Mouse (Mus musculus): ENCODE results near the gene Ddx42. TPM values are rescaled to one million over a fixed set of nuclear protein-coding genes. Genes with fewer than 3 reads are reported as not detected.
A peak's percentile ranks its signal among the peaks of the same experiment; 100 is the strongest.

The Ddx42 gene
- polyA plus RNA-seq, 1 experiment from 2014 or later, result 58.1 TPM

- Histone ChIP-seq H3K9ac (peak overlapping the region; percentile 100), H3K4me3 (replicated peaks) (peak overlapping the region; percentile 83), H3K4me2 (peak overlapping the region; percentile 86), H3K27me3 (replicated peaks) (no peaks in the 10 kb centered on the region), H3K27ac (peak overlapping the region; percentile 94), H3K4me1 (peaks cover 64% of the 10 kb centered on the region), H3K9me3 (no peaks in the 10 kb centered on the region), H3K36me3 (peaks cover 6% of the 10 kb centered on the region)
- WGBS, result under 1% methylated on average over 41 of the region's 41 CpGs
- ATAC-seq (ENCODE audit: insufficient read depth, low FRiP score, low read depth), result peak; percentile 9; the same call in 1 of the 2 replicates
Measured at GRCm38 (mm10) chr11:106271794-106272643, 55.3 kb downstream of the Ddx42 start.

GRCm38 (mm10) chr11:106272644-106273310 is 56.1 kb downstream of the Ddx42 start, which contains the start of gene Smarcd2:
Gene Smarcd2, minus strand, starts transcription at chr11:106272972.
- peak within 1 kb of the TSS; percentile 100 for H3K9ac ChIP-seq
- peak within 1 kb of the TSS; percentile 86 for H3K4me2 ChIP-seq
- no peaks in the 10 kb centered on the region for H3K9me3 ChIP-seq
- peak; percentile 92 for ATAC-seq (ENCODE audit: insufficient read depth, low FRiP score, low read depth)
- H3K4me3 ChIP-seq (replicated peaks), result peak within 1 kb of the TSS; percentile 83
- H3K27ac ChIP-seq, result peak within 1 kb of the TSS; percentile 94
- WGBS, result under 1% methylated on average over 59 of the region's 72 CpGs
- no peaks in the 10 kb centered on the region for H3K27me3 ChIP-seq (replicated peaks)
- peaks cover 56% of the 10 kb centered on the region for H3K4me1 ChIP-seq
- 0 out of 2 replicates have a peak, but pooled peaks cover 4% of the 10 kb centered on the region for H3K36me3 ChIP-seq

- Histone ChIP-seq H3K27me3 (replicated peaks) (no peaks in the 10 kb centered on the region), H3K9ac (peak overlapping the region; percentile 34; the same call in 1 of the 2 replicates), H3K4me2 (peak overlapping the region; percentile 78), H3K4me1 (peaks cover 51% of the 10 kb centered on the region), H3K27ac (peak overlapping the region; percentile 94), H3K9me3 (no peaks in the 10 kb centered on the region), H3K36me3 (0 out of 2 replicates have a peak, but pooled peaks cover 4% of the 10 kb centered on the region), H3K4me3 (replicated peaks) (peak overlapping the region; percentile 83)
- WGBS, result 9% methylated on average over 16 of the region's 16 CpGs
- 0 out of 2 replicates have a peak, but pooled peaks have one; percentile 1 for ATAC-seq (ENCODE audit: insufficient read depth, low FRiP score, low read depth)
Measured at GRCm38 (mm10) chr11:106273311-106273684, 56.6 kb downstream of the Ddx42 start.

- no peak for ATAC-seq (ENCODE audit: insufficient read depth, low FRiP score, low read depth)
- H3K36me3 ChIP-seq, result 0 out of 2 replicates have a peak, but pooled peaks cover 4% of the 10 kb centered on the region
- H3K27ac ChIP-seq, result peak overlapping the region; percentile 94
- peaks cover 46% of the 10 kb centered on the region for H3K4me1 ChIP-seq
- peak overlapping the region; percentile 83 for H3K4me3 ChIP-seq (replicated peaks)
- H3K9me3 ChIP-seq, result no peaks in the 10 kb centered on the region
- H3K9ac ChIP-seq, result no peak overlapping the region
- peak overlapping the region; percentile 78 for H3K4me2 ChIP-seq
- H3K27me3 ChIP-seq (replicated peaks), result no peaks in the 10 kb centered on the region
- 96% methylated on average over 6 of the region's 6 CpGs for WGBS
Measured at GRCm38 (mm10) chr11:106273811-106274210, 57.1 kb downstream of the Ddx42 start.

GRCm38 (mm10) chr11:106274374-106274773 is 57.6 kb downstream of the Ddx42 start:
- Histone ChIP-seq H3K27ac (peak overlapping the region; percentile 94), H3K36me3 (0 out of 2 replicates have a peak, but pooled peaks cover 4% of the 10 kb centered on the region)
- WGBS, result 69% methylated on average over 1 of the region's 1 CpGs

GRCm38 (mm10) chr11:106274971-106275411 is 58.3 kb downstream of the Ddx42 start:
- ATAC-seq (ENCODE audit: insufficient read depth, low FRiP score, low read depth), result no peak
- H3K27ac ChIP-seq, result peak overlapping the region; percentile 94
- H3K27me3 ChIP-seq (replicated peaks), result no peaks in the 10 kb centered on the region
- no peak overlapping the region for H3K9ac ChIP-seq
- 0 out of 2 replicates have a peak, but pooled peaks cover 4% of the 10 kb centered on the region for H3K36me3 ChIP-seq
- H3K9me3 ChIP-seq, result no peaks in the 10 kb centered on the region
- no peak overlapping the region for H3K4me3 ChIP-seq (replicated peaks)
- peaks cover 37% of the 10 kb centered on the region for H3K4me1 ChIP-seq
- 41% methylated on average over 7 of the region's 7 CpGs for WGBS
- H3K4me2 ChIP-seq, result 0 out of 2 replicates have a peak overlapping the region, but pooled peaks have one; percentile 12

More at GRCm38 (mm10) chr11:106274374-106274773, 57.6 kb downstream of the Ddx42 start:
- H3K4me1 ChIP-seq, result peaks cover 40% of the 10 kb centered on the region
- no peak for ATAC-seq (ENCODE audit: insufficient read depth, low FRiP score, low read depth)
- no peaks in the 10 kb centered on the region for H3K9me3 ChIP-seq
- no peak overlapping the region for H3K4me3 ChIP-seq (replicated peaks)
- no peak overlapping the region for H3K4me2 ChIP-seq
- H3K9ac ChIP-seq, result no peak overlapping the region
- H3K27me3 ChIP-seq (replicated peaks), result no peaks in the 10 kb centered on the region

- Histone ChIP-seq H3K4me3 (replicated peaks) (peak within 1 kb of the TSS; percentile 21; the same call in 1 of the 2 replicates), H3K9ac (0 out of 2 replicates have a peak within 1 kb of the TSS, but pooled peaks have one; percentile 29), H3K4me1 (peaks cover 24% of the 10 kb centered on the region), H3K27ac (peak within 1 kb of the TSS; percentile 94), H3K36me3 (no peaks in the 10 kb centered on the region), H3K9me3 (no peaks in the 10 kb centered on the region), H3K4me2 (peak within 1 kb of the TSS; percentile 54), H3K27me3 (replicated peaks) (no peaks in the 10 kb centered on the region)
- WGBS, result 4% methylated on average over 25 of the region's 25 CpGs
- peak; percentile 36; the same call in 1 of the 2 replicates for ATAC-seq (ENCODE audit: insufficient read depth, low FRiP score, low read depth)
Measured at GRCm38 (mm10) chr11:106276454-106276853, 59.7 kb downstream of the Ddx42 start, which contains the start of gene Tcam1. Gene Tcam1, plus strand, starts transcription at chr11:106276672.

- no peak overlapping the region for H3K4me3 ChIP-seq (replicated peaks)
- H3K4me1 ChIP-seq, result no peaks in the 10 kb centered on the region
- 74% methylated on average over 6 of the region's 6 CpGs for WGBS
- no peak overlapping the region for H3K27ac ChIP-seq
- no peaks in the 10 kb centered on the region for H3K9me3 ChIP-seq
- no peaks in the 10 kb centered on the region for H3K36me3 ChIP-seq
- no peaks in the 10 kb centered on the region for H3K27me3 ChIP-seq (replicated peaks)
- no peak overlapping the region for H3K4me2 ChIP-seq
- ATAC-seq (ENCODE audit: insufficient read depth, low FRiP score, low read depth), result no peak
- no peak overlapping the region for H3K9ac ChIP-seq
Measured at GRCm38 (mm10) chr11:106282452-106282851, 65.7 kb downstream of the Ddx42 start.

- H3K9ac ChIP-seq, result no peak overlapping the region
- WGBS, result 81% methylated on average over 4 of the region's 4 CpGs
- H3K4me3 ChIP-seq (replicated peaks), result no peak overlapping the region
- no peaks in the 10 kb centered on the region for H3K27me3 ChIP-seq (replicated peaks)
- no peaks in the 10 kb centered on the region for H3K9me3 ChIP-seq
- no peaks in the 10 kb centered on the region for H3K36me3 ChIP-seq
- no peak for ATAC-seq (ENCODE audit: insufficient read depth, low FRiP score, low read depth)
- H3K4me2 ChIP-seq, result no peak overlapping the region
- H3K27ac ChIP-seq, result no peak overlapping the region
- no peaks in the 10 kb centered on the region for H3K4me1 ChIP-seq
Measured at GRCm38 (mm10) chr11:106283371-106283770, 66.6 kb downstream of the Ddx42 start.

- no peak for ATAC-seq (ENCODE audit: insufficient read depth, low FRiP score, low read depth)
- no peak overlapping the region for H3K9ac ChIP-seq
Measured at GRCm38 (mm10) chr11:106284126-106284525, 67.4 kb downstream of the Ddx42 start.

GRCm38 (mm10) chr11:106286206-106286605 is 69.5 kb downstream of the Ddx42 start:
- Histone ChIP-seq H3K27ac (no peak overlapping the region), H3K4me2 (no peak overlapping the region), H3K27me3 (replicated peaks) (no peaks in the 10 kb centered on the region), H3K36me3 (no peaks in the 10 kb centered on the region), H3K9ac (no peak overlapping the region), H3K4me1 (no peaks in the 10 kb centered on the region), H3K9me3 (no peaks in the 10 kb centered on the region), H3K4me3 (replicated peaks) (no peak overlapping the region)
- whole genome bisulfite sequencing, result 82% methylated on average over 7 of the region's 7 CpGs
- no peak for ATAC-seq (ENCODE audit: insufficient read depth, low FRiP score, low read depth)

More at GRCm38 (mm10) chr11:106284126-106284525, 67.4 kb downstream of the Ddx42 start:
- H3K4me1 ChIP-seq, result no peaks in the 10 kb centered on the region
- 69% methylated on average over 8 of the region's 8 CpGs for WGBS
- no peaks in the 10 kb centered on the region for H3K9me3 ChIP-seq
- no peak overlapping the region for H3K4me3 ChIP-seq (replicated peaks)
- no peaks in the 10 kb centered on the region for H3K27me3 ChIP-seq (replicated peaks)
- H3K4me2 ChIP-seq, result no peak overlapping the region
- no peak overlapping the region for H3K27ac ChIP-seq
- H3K36me3 ChIP-seq, result no peaks in the 10 kb centered on the region
